8 mouse cellular contexts compared by ENCODE assay signal in genomic region chr1:135313284-135314031, GRCm38 (mm10). TPM values are rescaled to one million over a fixed set of nuclear protein-coding genes. Genes with fewer than 3 reads are reported as not detected.
DNase-seq lines count a peak whose midpoint lies in the region; ATAC-seq and TF ChIP-seq lines count a peak whose summit lies in the region.

Gene Timm17a (minus strand): TSS chr1:135313778.

- H3K9me3 ChIP-seq in embryonic facial prominence, embryonic 15.5 days (replicated peaks) = no peaks in the 10 kb centered on the region
- H3K9me3 ChIP-seq in limb, embryonic 14.5 days (ENCODE audit: control insufficient read depth, low read length) = no peaks in the 10 kb centered on the region
- no peaks in the 10 kb centered on the region for H3K9me3 ChIP-seq in midbrain, postnatal 0 days (ENCODE audit: low read length)

- H3K4me3 ChIP-seq in bone marrow, adult 2 months (replicated peaks; ENCODE audit: control insufficient read depth, low read depth, low read length) = peak within 1 kb of the TSS; percentile 96
- H3K4me3 ChIP-seq in embryonic facial prominence, embryonic 15.5 days (replicated peaks) = peak within 1 kb of the TSS; percentile 67
- peak within 1 kb of the TSS; percentile 95 for H3K4me3 ChIP-seq in limb, embryonic 14.5 days (replicated peaks; ENCODE audit: low read length)
- H3K4me3 ChIP-seq in midbrain, postnatal 0 days (ENCODE audit: low read depth, low read length) = peak within 1 kb of the TSS; percentile 89

- peak; percentile 73; the same call in 1 of the 2 replicates for TF ChIP-seq POLR2A in bone marrow, adult 2 months (IDR thresholded peaks at IDR 0.05; ENCODE audit: borderline replicate concordance, control insufficient read depth, low read depth, low read length)
- TF ChIP-seq POLR2A in limb, embryonic 14.5 days (IDR thresholded peaks at IDR 0.05; ENCODE audit: borderline replicate concordance, extremely low read depth, insufficient read depth, insufficient read length) = peak; percentile 74; the same call in 1 of the 2 replicates

- DNase-seq in 416B (ENCODE audit: low read depth) = peak; percentile 94
- DNase-seq in heart, adult 8-10 months (ENCODE audit: low spot score) = peak; percentile 94
- peak; percentile 97 for DNase-seq in kidney, adult 9 months
- DNase-seq in limb, embryonic 14.5 days (ENCODE audit: low spot score) = peak; percentile 97
- peak; percentile 96 for DNase-seq in midbrain, postnatal 0 days (ENCODE audit: low spot score)
- DNase-seq in spleen, postnatal 14 days (ENCODE audit: low spot score in 2 of 2) = peak; percentile 75 to 82

- H3K4me1 ChIP-seq in bone marrow, adult 2 months (ENCODE audit: control insufficient read depth, insufficient read depth, low read length) = peaks cover 1% of the 10 kb centered on the region; the same call in 1 of the 2 replicates
- peaks cover 21% of the 10 kb centered on the region for H3K4me1 ChIP-seq in embryonic facial prominence, embryonic 15.5 days
- H3K4me1 ChIP-seq in limb, embryonic 14.5 days (ENCODE audit: control insufficient read depth, insufficient read depth, low read length) = peaks cover 8% of the 10 kb centered on the region
- peaks cover 11% of the 10 kb centered on the region; the same call in 1 of the 2 replicates for H3K4me1 ChIP-seq in midbrain, postnatal 0 days (ENCODE audit: insufficient read depth, low read length)

- under 1% methylated on average over 51 of the region's 51 CpGs for WGBS in bone marrow, adult 2 months
- WGBS in embryonic facial prominence, embryonic 15.5 days = under 1% methylated on average over 51 of the region's 51 CpGs
- WGBS in limb, embryonic 14.5 days = under 1% methylated on average over 50 of the region's 51 CpGs
- 0% methylated on average over 51 of the region's 51 CpGs for WGBS in midbrain, postnatal 0 days

- no peaks in the 10 kb centered on the region for H3K27me3 ChIP-seq in embryonic facial prominence, embryonic 15.5 days
- H3K27me3 ChIP-seq in limb, embryonic 14.5 days (ENCODE audit: control insufficient read depth, insufficient read depth, low read length) = no peaks in the 10 kb centered on the region
- H3K27me3 ChIP-seq in midbrain, postnatal 0 days (ENCODE audit: insufficient read depth, low read length) = no peaks in the 10 kb centered on the region

- peaks cover 13% of the 10 kb centered on the region for H3K36me3 ChIP-seq in embryonic facial prominence, embryonic 15.5 days
- peaks cover 14% of the 10 kb centered on the region for H3K36me3 ChIP-seq in limb, embryonic 14.5 days (ENCODE audit: control insufficient read depth, insufficient read depth, low read length)
- H3K36me3 ChIP-seq in midbrain, postnatal 0 days (ENCODE audit: insufficient read depth, low read length) = peaks cover 7% of the 10 kb centered on the region; the same call in 1 of the 2 replicates

- peak within 1 kb of the TSS; percentile 89 for H3K9ac ChIP-seq in embryonic facial prominence, embryonic 15.5 days
- H3K9ac ChIP-seq in limb, embryonic 14.5 days (ENCODE audit: low read depth, low read length, severe bottlenecking) = peak within 1 kb of the TSS; percentile 96
- H3K9ac ChIP-seq in midbrain, postnatal 0 days (replicated peaks; ENCODE audit: low read length, poor library complexity, severe bottlenecking) = peak within 1 kb of the TSS; percentile 96

- peak within 1 kb of the TSS; percentile 68 for H3K4me2 ChIP-seq in embryonic facial prominence, embryonic 15.5 days (replicated peaks)
- peak within 1 kb of the TSS; percentile 93 for H3K4me2 ChIP-seq in limb, embryonic 14.5 days (replicated peaks; ENCODE audit: low read depth, low read length, severe bottlenecking)
- H3K4me2 ChIP-seq in midbrain, postnatal 0 days (ENCODE audit: low read depth, low read length, poor library complexity, severe bottlenecking) = peak within 1 kb of the TSS; percentile 74

- H3K27ac ChIP-seq in bone marrow, adult 2 months (ENCODE audit: control insufficient read depth, insufficient read depth, low read depth, low read length, poor library complexity) = peak within 1 kb of the TSS; percentile 78
- peak within 1 kb of the TSS; percentile 87 for H3K27ac ChIP-seq in embryonic facial prominence, embryonic 15.5 days (replicated peaks)
- H3K27ac ChIP-seq in limb, embryonic 14.5 days (replicated peaks; ENCODE audit: low read depth, low read length) = peak within 1 kb of the TSS; percentile 78
- peak within 1 kb of the TSS; percentile 85 for H3K27ac ChIP-seq in midbrain, postnatal 0 days (ENCODE audit: low read depth, low read length)

- ATAC-seq in embryonic facial prominence, embryonic 15.5 days (ENCODE audit: insufficient number of reproducible peaks, low FRiP score, low TSS enrichment, low read depth) = peak; percentile 99
- peak; percentile 100 for ATAC-seq in limb, embryonic 14.5 days (ENCODE audit: low FRiP score, low read depth)
- ATAC-seq in midbrain, postnatal 0 days (ENCODE audit: low FRiP score) = peak; percentile 99

- TF ChIP-seq CTCF in bone marrow, adult 2 months (IDR thresholded peaks at IDR 0.05; ENCODE audit: control insufficient read depth, insufficient read depth, low read length) = peak; percentile 2; the same call in 1 of the 2 replicates
- TF ChIP-seq CTCF in midbrain, postnatal 0 days (IDR thresholded peaks at IDR 0.05) = no peak; the same call in 1 of the 2 replicates

RNA-seq across cellular contexts. Expression of gene Timm17a, which starts in this region (rescaled TPM):
- polyA plus RNA-seq in bone marrow, adult 2 months (2011; ENCODE audit: insufficient read depth, insufficient read length, low replicate concordance, missing spikeins) = 30.9 and 32.7 TPM in 2 replicates
- polyA plus RNA-seq in embryonic facial prominence, embryonic 15.5 days (2015; fragmentation: Nextera tagmentation; extraction: Ambion mirVana) = 188 and 196 TPM in 2 replicates
- total RNA-seq in heart, adult 8-10 months (2022) = 100 to 1,000 TPM; 342 to 418 (median 385) TPM
- polyA plus RNA-seq in limb, embryonic 14.5 days (2012; rRNA removed) = 51.7 and 56.1 TPM in 2 replicates
- polyA plus RNA-seq in limb, embryonic 14.5 days (2014; fragmentation: Nextera tagmentation; extraction: Ambion mirVana) = 180 and 187 TPM in 2 replicates
- total RNA-seq in midbrain, postnatal 0 days (2014; rRNA removed) = 19.0 and 34.4 TPM in 2 replicates
- polyA plus RNA-seq in midbrain, postnatal 0 days (2015; fragmentation: Nextera tagmentation; extraction: Ambion mirVana) = 165 and 166 TPM in 2 replicates

Comparison
In these comparisons a context has a peak if more than half of its experiments do, and no peak if none do; other contexts are left out.
1. Peak in every context shown above with its lines: DNase-seq, ATAC-seq, H3K4me3 ChIP-seq and H3K27ac ChIP-seq.